Mouse (Mus musculus) hindlimb bud, embryonic 11.5 days (tissue): ENCODE results near the gene Gfra4.
"Not testable (repeated sequence)": the region's sequence is repeated elsewhere in the genome, so short reads cannot be mapped to it uniquely, and the experiment has no call there.

Experiments
- DNase-seq: peaks from one replicate; pipeline ENCODE4 v3.0.0-alpha.2; 2012; ENCODE audit warnings: low read depth, low spot score; ENCODE audit errors: extremely low spot score

Gene Gfra4

GRCm38 (mm10) chr2:131052043-131052442 is 9.2 kb upstream of the Gfra4 start:
- no peak for DNase-seq

DNA sequence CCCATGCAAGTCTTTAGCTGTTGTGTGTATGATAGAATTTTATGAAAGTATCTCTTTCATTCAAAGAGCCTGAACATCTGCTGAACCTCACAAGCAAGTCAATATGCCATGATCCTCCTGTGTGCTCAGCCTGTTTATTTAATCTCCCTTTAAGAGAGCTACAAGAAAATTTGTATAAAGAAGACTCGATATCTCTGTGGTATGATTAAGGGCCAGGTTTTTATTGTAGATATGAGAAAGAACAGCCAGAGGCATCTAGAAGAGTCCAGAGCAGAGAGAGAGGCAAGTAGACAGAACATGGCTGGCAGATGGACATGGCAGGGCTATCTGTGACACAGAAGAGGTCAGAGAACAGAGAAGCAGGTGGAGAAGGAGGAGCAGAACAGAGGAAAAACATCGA is 3.1 kb upstream of the Gfra4 start:
- no peak for DNase-seq

- no peak for DNase-seq
Measured at GRCm38 (mm10) chr2:131044989-131045720, 2.3 kb upstream of the Gfra4 start.

GRCm38 (mm10) chr2:131044354-131044852 is 1.5 kb upstream of the Gfra4 start:
- no peak for DNase-seq

DNA sequence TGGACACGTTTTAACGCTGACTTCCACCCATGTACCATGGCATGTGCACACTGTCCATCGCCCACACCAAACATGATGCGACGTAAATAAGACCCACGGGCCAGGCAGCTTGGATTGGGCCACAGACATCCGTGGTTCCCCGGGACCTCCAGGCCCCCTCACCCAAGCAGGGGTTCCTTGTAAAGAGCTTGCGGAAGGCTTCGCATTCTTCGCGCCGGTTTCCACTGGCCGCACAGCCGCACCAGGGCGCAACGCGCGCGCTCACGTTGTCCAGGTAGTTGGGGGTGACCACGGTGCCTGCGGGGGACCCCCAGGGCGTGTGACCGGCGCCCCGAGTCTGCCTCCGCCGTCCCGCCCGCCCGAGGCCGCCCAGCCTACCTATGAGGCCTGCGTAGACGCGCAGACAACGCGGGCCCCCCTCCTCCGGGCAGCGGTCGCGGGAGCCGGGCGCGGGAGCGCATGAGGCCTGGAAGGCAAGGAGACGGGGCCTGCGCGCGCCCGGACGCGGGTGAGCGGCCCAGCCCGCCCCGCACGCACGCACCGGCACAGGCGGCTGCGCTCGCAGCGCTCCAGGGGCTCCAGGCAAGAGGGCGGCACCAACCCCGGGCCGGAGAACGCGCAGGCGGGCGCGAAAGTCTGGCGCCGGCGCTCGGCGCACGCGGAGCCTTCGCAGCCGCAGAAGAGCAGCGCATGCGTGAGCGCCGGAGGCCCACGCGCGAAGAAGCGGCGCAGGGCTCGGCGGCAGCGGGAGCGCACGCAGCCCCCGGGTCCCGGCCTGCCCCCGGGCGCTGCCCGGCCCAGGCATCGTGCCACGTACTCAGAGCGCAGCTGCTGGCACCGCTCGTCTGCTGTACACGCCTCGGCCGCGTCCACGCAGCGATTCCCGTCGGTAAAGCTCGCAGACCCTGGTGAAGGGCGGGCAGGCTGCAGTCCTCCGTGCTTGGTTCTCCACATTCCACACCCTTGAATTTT is 1.7 kb downstream of the Gfra4 start:
- DNase-seq: no peak

GRCm38 (mm10) chr2:131038675-131039074 is 4.2 kb downstream of the Gfra4 start:
- no peak for DNase-seq

DNA sequence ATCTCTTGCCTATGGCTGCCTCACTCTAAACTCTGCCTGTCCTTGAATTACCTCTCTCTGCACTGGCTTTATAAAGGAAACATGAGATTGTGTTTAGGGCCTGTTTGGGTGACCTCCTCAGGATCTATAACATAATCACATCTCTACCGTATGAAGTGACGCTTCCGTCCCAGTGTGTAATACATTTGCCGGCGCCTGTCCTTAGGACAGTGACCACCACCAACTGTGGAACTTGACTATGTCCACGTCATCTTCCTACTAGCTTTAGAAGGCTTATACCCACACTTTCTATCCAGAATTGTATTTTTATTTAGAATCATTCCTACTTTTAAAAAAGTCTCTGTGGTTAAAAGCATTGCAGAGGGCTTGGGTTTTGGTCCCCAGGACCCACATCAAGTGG is 4.7 kb downstream of the Gfra4 start:
- no peak for DNase-seq

DNA sequence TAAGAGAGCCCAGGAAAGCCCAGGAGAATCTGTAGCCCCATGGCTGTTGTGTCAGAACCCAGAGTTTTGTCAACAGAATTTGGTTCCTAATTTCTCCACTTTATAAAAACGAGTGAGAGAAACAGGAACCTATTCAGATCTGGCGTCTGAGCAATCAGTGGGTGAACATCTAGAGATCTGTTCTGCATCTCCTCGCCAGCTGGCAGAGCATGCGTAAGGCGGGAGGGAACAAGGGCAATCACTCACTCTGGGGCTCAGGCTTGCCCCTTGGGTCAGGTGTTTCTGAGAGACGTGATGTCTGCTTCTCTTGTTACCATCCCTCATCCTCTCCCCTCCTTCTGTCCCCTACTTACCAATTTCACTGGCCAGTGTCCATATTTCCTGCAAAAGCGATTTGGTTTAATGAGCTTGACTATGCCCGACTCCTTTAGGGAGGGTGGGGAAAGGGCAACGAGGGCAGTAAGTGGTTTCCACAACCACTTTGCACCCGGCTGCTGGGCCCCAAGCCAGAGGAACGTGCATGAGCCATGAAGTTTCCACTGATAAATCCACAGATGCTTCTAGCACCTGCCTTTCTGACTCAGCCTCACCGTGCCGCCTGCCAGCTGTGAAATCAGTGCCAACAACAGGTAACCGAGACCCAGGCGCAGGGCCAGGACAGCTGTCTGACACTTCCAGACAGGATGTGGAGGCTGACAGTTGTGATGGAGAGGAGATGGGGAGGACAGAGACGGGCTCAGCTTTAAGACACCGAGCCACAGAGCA is 5.5 kb downstream of the Gfra4 start:
- no peak for DNase-seq

- DNase-seq: no peak
Measured at GRCm38 (mm10) chr2:131036757-131037156, 6.1 kb downstream of the Gfra4 start.

- no peak for DNase-seq
Measured at GRCm38 (mm10) chr2:131036343-131036742, 6.5 kb downstream of the Gfra4 start.

DNA sequence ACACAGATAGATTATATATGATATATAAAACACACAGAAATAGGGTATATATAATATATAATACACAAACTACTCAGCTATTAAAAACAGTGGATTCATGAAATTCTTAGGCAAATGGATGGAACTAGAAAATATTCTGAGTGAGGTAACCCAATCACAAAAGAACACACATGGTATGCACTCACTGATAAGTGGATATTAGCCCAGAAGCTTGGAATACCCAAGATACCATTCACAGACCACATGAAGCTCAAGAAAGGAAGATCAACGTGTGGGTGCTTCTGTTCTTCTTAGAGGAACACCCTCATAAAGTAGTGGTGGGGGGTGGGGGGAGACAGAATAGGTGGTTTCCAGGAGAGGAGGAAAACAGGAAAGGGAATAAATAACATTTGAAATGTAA is 11.5 kb downstream of the Gfra4 start:
- DNase-seq: not testable (repeated sequence)

- DNase-seq: no peak
Measured at GRCm38 (mm10) chr2:131030998-131031397, 11.9 kb downstream of the Gfra4 start.

GRCm38 (mm10) chr2:131030561-131030960 is 12.3 kb downstream of the Gfra4 start:
- DNase-seq: no peak

DNA sequence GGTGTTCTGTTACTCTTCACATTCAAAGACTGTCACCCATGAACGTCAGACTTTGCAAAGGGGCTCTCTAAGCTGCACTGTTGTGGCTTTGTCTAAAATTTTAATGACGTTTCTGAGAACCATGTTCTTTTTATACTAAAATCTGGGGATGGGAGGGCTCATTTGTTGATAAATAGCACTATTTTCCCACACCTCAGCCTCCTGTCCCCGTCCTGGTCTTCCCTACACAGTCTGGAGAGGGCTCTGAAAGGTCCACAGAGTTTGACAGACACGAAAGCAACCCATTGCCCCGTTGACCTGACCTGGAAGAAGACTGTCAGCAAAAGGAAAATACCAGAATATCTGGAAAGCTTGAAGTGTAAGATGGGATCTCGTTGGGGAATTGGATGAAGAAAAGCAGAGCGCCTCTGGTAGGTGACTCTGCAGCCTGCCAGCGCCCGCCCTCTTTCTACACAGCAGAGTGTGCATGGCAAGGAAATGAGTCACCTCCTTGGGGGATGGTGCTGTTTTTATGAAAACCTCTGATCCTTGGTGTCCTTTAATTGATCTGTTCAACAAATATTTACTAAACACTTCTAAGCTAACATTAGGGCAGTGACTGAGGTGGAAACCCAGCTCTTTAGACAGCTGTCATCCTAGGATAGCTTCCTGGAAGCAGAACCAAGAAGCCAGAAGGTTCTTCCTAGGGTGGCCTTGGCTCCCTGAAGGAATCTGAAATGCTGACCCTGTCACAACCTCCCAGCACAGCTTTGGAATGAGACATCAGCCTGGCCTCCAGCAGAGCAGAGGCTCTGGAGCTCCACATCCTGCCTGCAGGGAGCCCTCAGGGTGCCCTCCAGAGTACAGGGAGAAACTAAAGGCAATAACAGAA is 13.6 kb downstream of the Gfra4 start:
- no peak for DNase-seq

- no peak for DNase-seq
Measured at GRCm38 (mm10) chr2:131026941-131027340, 15.9 kb downstream of the Gfra4 start.

DNA sequence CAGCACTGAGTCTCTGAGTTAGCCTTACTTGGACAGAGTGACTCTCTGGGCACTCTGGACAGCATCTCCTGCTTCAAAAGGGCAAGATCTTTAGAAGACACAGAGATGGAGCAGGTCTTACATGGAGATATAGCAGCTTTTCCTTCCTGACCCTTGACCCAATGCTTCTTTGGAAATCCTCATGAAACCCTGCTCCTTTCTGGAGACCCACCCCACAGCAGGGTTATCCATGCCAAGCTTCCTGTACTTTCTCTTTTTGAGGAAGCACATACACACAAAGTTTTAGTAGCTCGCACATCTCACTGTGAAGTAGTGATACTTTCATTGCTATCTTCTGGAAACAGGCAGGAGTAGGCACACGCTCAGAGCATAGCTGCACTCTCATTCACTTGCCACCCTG is 17.7 kb downstream of the Gfra4 start:
- DNase-seq: no peak

DNA sequence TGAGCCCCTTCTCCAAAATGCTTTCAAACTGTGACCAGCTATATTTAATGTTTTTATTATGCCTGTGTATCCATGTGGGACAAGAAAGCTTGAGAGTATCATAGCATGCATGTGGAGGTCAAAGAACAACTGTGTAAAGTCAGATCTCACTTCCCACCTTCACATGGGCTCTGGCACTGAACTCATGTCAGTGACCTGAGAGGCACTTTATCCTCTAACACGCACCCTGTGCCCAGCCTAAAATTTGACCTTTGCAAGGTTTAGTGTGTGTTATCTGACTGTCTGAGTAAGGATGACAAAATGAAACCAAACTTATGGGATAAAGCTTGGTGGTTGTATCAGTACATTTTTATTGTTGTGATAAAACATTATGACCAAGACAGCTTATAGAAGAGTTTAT is 32.3 kb downstream of the Gfra4 start:
- DNase-seq: no peak

GRCm38 (mm10) chr2:131009123-131009522 is 33.8 kb downstream of the Gfra4 start:
- no peak for DNase-seq

DNA sequence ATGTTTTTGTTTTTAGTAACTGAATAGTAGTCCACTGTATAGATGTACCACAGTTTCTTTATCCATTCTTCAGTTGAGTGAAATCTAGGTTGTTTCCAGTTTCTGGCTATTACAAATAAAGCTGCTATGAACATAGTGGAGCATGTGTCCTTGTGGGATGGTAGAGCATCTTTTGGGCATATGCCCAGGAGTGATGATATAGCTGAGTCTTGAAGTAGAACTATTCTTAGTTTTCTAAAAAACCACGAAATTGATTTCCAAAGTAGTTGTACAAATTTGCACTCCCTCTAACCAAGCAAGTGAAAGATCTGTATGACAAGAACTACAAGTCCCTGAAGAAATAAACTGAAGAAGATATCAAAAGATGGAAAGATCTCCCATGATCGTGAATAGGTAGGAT is 50.1 kb downstream of the Gfra4 start:
- no peak for DNase-seq
